In the genomic region with DNA sequence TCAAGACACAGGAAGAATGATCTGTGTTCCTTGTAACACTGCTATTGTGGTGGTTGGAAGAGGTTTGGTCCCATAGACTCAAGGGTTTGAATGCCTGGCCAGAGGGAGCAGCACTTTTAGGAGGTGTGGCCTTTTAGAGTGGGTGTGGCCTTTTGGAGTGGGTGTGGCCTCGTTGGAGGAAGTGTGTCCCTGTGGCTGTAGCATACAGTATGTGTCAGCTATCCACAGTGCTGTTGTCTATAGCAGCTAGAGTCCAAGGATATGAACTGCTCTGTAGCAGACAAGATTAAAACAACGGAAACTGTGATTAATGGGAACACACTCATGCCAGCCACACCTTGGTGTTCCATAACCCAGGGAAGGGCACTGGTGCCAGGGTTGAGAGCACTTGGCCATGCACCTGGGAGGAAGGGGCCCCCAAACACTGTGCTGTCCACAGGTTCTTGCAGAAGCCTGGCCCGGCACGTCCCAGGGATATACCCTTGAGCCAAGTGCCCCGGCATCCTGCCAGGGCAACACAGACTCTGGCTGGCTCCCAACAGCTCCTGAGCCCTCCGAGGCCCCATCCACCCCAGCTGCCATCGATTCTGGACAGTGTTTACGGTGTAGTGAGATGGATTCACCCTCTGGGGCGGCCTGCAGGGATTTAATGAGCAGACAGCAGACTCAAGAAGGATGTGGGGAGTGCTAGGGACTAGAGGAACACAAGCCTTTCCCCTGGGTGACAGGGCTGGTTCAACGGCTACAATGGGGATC, we compare ENCODE assay signal across 8 mouse cellular contexts. TPM values are rescaled to one million over a fixed set of nuclear protein-coding genes. Genes with fewer than 3 reads are reported as not detected.
DNase-seq lines count a peak whose midpoint lies in the region.

No protein-coding gene starts in this region.

- intact Hi-C loops in heart, postnatal 25 days (cut with DNase I): no loop called here
- intact Hi-C loops in heart, postnatal 14 days (cut with DNase I): no loop called here

- DNase-seq in heart, adult 18-20 months: peak; percentile 76 to 79
- no peak for DNase-seq in heart, postnatal 25 days (ENCODE audit: low spot score)
- peak; percentile 20 for DNase-seq in ES-CJ7 (ENCODE audit: low read depth, low spot score)
- DNase-seq in c-Kit-positive CD71-positive TER-119-negative erythroid progenitor cells, embryonic 14.5 days (ENCODE audit: low read depth): peak; percentile 35
- peak; percentile 73 to 81 for DNase-seq in heart, postnatal 14 days
- DNase-seq in lung, postnatal 10 days: peak; percentile 92
- DNase-seq in embryo, embryonic 11 days: no peak
- DNase-seq in layer of hippocampus, adult 18-20 months (ENCODE audit: low spot score in 2 of 2): no peak

RNA-seq across cellular contexts. Expression of gene Adarb1, which starts 46.3 kb away (rescaled TPM):
- total RNA-seq in heart, adult 18-20 months (2021): 10 to 100 TPM; 12.2 to 12.7 TPM
- 10 to 100 TPM; 16.7 to 19.7 TPM for total RNA-seq in heart, postnatal 25 days (2021)
- 10 to 100 TPM; 22.9 to 25.9 TPM for total RNA-seq in heart, postnatal 14 days (2021)
- total RNA-seq in layer of hippocampus, adult 18-20 months (2021): 100 to 1,000 TPM; 111 to 119 TPM

RNA-seq across cellular contexts. Expression of gene Fam207a, which starts 51.2 kb away (rescaled TPM):
- 10 to 100 TPM in 1 of 2 experiments, 1 to 10 TPM in 1; 8.3 to 10.5 TPM for total RNA-seq in heart, adult 18-20 months (2021)
- total RNA-seq in heart, postnatal 25 days (2021): 1 to 10 TPM; 8.6 to 9.9 TPM
- 1 to 10 TPM; 9.6 TPM for total RNA-seq in heart, postnatal 14 days (2021)
- 10 to 100 TPM; 37.6 to 40.5 TPM for total RNA-seq in layer of hippocampus, adult 18-20 months (2021)

Comparison
In these comparisons a context has a peak if more than half of its experiments do, and no peak if none do; other contexts are left out.
1. DNase-seq: peak in heart, adult 18-20 months (2 of 2), ES-CJ7 (single experiment), c-Kit-positive CD71-positive TER-119-negative erythroid progenitor cells, embryonic 14.5 days (single experiment), heart, postnatal 14 days (2 of 2) and lung, postnatal 10 days (single experiment); none in heart, postnatal 25 days (single experiment), embryo, embryonic 11 days (single experiment) and layer of hippocampus, adult 18-20 months (0 of 2).
2. RNA of gene Adarb1, which starts 46.3 kb away (total RNA-seq): 111 to 119 TPM in layer of hippocampus, adult 18-20 months; 22.9 to 25.9 TPM in heart, postnatal 14 days, 16.7 to 19.7 TPM in heart, postnatal 25 days and 12.2 to 12.7 TPM in heart, adult 18-20 months; every median in the first group is over 4 times any median in the second.